Mouse (Mus musculus): ENCODE measurements around the gene Pstpip1.
A peak's percentile ranks its signal among the peaks of the same experiment; 100 is the strongest.

The Pstpip1 gene

DNA sequence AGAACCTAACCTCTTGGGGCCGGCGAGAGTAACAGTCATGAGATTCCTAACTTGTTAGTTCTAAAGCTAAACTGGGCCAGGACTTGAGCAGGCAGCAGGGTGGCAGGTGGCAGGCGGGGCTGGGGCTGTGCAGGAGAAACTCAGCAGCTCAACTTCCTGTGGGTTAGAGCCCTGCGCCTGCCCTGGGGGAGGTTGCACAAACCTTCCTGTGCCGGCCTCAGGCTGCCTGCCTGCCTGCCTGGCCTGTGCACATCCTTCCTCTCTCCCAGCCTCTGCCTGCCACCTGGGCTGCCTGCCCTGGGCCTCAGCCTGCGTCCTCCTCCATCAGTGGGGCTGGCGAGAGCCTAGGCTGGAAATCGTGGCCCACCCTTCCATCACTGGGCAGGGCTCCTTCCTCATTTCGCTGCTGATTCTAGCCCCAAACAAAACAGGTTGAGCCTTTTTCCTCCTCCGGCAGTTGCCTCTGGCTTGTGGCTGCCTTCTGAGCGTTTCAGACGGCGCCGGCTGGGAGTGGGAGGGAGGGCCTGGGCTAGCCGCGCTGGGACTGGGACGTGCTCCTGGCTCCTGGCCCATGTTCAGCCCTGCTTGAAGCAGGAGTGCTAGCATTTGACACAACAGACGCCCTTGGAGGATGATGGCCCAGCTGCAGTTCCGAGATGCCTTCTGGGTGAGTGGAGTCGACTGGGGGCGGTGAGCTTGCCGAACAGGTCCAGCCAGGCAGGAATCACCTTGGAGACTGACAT lies at the start of gene Pstpip1:
Pstpip1 (plus strand) TSS at position 185 of the 743 bp plus-strand sequence.
- peak; percentile 16 for DNase-seq (ENCODE audit: low read depth, low spot score)

DNA sequence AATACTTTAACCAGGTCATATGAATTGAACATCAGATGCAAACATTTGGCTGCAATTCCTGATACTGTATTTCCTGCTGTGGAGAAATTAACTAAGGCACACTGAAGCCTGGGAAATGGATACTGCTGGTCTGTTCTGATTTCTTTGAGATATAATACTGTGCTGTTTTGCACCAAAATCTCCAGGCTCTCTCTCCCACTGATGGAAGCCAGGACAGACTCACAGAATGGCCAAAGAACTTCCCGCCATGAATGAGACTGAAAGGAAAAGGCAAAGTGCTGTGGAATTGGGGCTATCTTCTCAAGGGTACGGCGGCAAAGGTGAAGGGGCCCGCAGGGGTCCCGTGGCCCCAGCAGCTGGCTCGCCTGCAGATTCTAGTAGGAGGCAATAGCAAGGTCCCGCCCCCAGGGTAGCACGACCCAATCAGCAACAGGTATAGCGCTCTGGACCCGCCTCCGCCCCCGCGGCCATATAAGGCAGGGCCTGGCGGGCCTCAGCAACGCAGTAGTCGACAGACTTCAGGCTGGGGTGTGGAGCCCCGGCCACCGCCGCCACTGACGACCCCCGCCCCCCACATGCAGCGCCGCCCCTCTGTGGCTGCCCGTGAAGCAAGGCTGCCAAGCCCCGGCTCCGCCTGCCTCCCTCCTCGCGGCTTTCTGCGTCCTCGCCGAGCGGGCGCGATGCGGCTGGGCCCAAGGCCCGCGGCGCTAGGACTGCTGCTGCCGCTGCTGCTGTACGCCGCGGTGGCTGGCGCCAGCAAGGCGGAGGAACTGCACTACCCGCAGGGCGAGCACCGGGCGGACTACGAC lies 48.2 kb upstream of the Pstpip1 start, which contains the start of gene Rcn2:
Rcn2 (plus strand) TSS at position 474 of the 809 bp plus-strand sequence.
- peak; percentile 88 for DNase-seq (ENCODE audit: low read depth, low spot score)

GRCm38 (mm10) chr9:56042181-56042621 lies 47.6 kb upstream of the Pstpip1 start:
- no peak for DNase-seq (ENCODE audit: low read depth, low spot score)

DNA sequence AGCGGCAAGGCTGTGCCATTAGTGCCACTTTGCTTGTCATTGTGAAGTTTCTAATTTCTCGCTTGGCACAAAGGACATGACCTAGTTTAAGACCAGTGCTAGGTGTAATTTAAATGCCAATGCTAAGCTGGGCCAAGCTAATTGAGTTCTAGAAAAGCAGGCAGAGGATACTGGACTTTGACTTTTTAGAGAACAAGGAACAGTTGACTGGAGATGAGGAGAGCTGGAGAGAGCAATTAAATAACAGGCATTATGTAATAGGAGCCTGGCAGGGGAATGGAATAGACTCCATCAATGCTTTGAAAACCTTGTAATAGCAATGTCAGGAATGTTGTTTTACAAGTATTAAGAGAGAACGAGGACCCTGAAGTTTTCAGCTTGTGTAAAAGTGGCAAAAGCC lies 36.0 kb upstream of the Pstpip1 start:
- DNase-seq (ENCODE audit: low read depth, low spot score), result no peak

GRCm38 (mm10) chr9:56056147-56056546 lies 33.6 kb upstream of the Pstpip1 start:
- no peak for DNase-seq (ENCODE audit: low read depth, low spot score)

DNA sequence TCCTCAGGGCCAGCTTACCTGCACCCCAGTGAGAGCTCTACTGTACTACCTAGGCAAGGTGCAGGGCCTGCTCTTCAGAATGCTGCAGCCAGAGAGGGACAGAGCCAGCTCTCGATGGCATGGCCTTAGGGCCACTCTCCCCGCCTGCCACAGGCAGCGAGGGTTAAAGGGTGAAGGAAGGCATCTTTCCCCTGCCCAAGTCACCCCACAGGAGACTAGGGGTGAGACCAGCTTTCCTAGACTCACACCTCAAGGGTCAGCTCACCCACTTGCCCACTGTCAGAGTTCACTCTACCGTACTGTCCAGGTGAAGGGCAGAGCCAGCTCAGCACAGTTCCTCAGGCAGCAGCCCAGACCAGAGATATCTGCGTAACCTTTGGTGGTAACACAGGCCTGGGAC lies 27.4 kb upstream of the Pstpip1 start:
- no peak for DNase-seq (ENCODE audit: low read depth, low spot score)

DNA sequence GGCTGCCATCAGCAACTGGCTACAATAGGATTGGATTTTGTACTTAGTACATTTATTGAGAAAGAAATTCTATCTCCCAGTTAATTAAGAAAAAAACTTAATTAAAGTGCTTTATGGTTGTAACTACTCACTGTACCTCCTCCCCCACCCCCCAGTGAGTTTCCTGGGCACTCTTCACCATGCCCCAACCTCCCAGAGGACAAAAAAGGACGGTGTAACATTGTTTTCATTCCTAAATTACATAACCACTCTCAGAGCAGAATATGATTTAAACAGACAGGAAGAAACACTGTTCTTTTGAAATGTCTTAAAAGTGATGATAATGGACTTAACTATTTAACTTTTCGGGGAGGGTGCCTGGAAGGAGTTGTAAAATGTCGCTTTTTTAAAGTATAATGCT lies 24.8 kb upstream of the Pstpip1 start:
- no peak for DNase-seq (ENCODE audit: low read depth, low spot score)

GRCm38 (mm10) chr9:56067964-56068363 lies 21.8 kb upstream of the Pstpip1 start:
- no peak for DNase-seq (ENCODE audit: low read depth, low spot score)

DNA sequence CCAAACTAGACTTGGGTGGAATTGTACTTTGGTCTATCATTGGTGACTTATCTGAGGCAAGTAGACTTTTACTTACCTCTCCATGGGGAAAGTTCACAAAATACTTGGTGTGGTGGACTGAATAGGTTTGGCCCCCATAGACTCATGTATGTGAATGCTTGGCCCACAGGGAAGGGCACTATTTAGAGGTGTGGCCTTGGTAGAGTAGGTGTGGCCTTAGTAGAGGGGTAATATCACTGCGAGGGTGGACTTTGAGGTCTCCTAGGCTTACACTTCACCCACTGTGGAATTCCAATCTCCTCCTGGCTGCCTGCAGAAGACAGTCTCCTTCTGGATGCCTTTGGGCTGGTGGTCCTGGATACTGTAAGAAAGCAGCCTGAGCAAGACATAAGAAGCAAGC lies 21.1 kb upstream of the Pstpip1 start:
- DNase-seq (ENCODE audit: low read depth, low spot score), result no peak

GRCm38 (mm10) chr9:56072861-56073260 lies 16.9 kb upstream of the Pstpip1 start:
- DNase-seq (ENCODE audit: low read depth, low spot score), result no peak

- no peak for DNase-seq (ENCODE audit: low read depth, low spot score)
Observed at GRCm38 (mm10) chr9:56074863-56075262, 14.9 kb upstream of the Pstpip1 start.

GRCm38 (mm10) chr9:56075264-56075663 lies 14.5 kb upstream of the Pstpip1 start:
- DNase-seq (ENCODE audit: low read depth, low spot score), result peak; percentile 62

- DNase-seq (ENCODE audit: low read depth, low spot score), result no peak
Observed at GRCm38 (mm10) chr9:56075901-56076620, 13.7 kb upstream of the Pstpip1 start.

GRCm38 (mm10) chr9:56079587-56079986 lies 10.2 kb upstream of the Pstpip1 start:
- no peak for DNase-seq (ENCODE audit: low read depth, low spot score)

DNA sequence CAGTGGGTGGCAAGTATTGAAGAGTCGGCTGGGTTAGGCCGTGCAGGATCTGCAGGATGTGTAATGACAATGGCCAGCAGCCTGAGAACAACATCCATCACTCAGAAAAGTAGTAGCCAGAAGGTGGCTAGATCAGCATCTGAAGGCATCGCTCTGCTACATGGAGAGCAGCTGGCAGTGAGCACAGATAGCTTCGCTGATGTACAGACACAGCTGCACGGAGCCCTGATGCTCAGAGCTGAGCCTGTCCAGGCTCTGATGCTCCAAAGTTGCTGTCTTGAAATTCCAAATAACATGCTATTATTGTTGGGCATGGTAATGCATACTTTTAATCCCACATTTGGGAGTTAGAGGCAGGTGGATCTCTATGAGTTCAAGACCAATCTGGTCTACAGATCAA lies 3.2 kb upstream of the Pstpip1 start:
- no peak for DNase-seq (ENCODE audit: low read depth, low spot score)

- no peak for DNase-seq (ENCODE audit: low read depth, low spot score)
Observed at GRCm38 (mm10) chr9:56090546-56091225, 924 bp downstream of the Pstpip1 start.

DNA sequence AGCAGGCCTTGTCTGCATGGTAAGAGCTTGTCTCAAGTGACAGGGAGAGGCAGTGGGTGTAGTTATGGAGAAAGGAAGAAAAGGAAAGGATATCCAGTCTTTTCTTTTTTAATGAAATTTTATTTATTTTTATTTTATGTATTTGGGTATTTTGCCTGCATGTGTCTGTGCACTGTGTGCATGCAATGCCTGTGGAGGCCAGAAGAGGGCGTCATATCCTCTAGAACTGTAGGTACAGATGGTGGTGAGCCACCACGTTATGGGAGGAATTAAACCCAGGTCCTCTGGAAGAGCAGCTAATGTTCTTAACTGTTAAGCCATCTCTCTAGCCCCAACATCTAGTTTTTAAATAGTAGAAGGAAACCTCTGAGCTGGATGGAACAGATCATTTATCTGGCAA lies 2.3 kb downstream of the Pstpip1 start:
- no peak for DNase-seq (ENCODE audit: low read depth, low spot score)

DNA sequence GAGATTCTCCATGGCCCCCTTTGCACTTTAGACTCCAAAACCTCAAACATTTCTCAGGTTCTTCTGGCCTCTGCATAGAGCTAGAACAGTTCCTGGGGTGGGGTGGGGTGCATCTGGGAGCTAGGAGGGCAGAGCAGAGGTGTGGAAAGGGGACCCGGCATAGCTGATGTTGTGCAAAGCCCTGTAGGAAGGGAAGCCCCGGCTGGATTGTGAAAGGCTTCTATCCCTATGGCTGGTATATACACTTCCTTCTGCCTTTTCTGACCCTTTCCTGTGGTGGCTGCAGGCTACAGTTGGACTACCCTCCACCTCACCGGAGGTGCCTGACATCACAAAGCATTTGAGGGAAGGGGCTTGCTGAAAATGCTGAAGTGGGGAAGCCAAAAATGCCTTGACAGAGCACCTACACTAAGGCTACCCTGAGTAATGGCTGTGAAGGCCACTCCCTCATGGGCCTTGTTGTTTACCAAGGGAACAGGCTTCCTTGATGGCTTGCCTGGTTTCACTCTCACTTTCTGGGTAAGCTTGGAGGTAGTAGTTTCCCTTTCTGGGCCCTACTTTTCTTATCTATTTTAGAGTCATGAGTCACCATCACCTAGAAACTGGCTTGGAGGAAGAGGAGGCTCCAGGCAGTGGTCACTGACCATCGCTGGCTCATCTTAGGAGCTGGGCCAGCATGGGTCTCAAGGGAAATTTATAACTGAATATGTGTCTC lies 8.0 kb downstream of the Pstpip1 start:
- DNase-seq (ENCODE audit: low read depth, low spot score), result no peak

DNA sequence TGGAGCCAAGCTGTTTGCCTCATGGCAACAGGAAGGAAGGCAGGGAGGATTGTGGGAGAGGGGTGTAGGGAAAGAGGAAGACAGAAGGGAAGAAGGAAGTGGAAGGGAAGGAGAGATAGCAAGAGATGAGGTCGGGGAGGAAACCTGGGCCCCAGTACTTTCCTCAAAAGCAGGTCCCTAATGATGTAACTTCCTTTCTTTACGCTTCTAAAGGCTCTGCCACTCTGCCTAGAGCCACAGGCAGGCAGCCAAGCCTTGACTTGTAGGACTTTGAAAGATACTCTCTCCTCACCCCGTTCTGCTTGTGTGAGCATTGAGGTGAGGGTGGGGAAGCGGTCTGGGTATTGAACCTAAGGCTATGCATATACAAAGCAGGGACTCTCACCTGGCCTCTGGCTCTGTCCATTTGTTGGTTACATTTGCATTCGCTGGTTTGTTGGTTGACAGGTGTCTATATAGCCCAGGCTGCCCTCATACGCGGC lies 10.3 kb downstream of the Pstpip1 start:
- DNase-seq (ENCODE audit: low read depth, low spot score), result no peak

- DNase-seq (ENCODE audit: low read depth, low spot score), result no peak
Observed at GRCm38 (mm10) chr9:56101022-56101421, 11.3 kb downstream of the Pstpip1 start.

GRCm38 (mm10) chr9:56104921-56105320 lies 15.2 kb downstream of the Pstpip1 start:
- no peak for DNase-seq (ENCODE audit: low read depth, low spot score)

Measured in brain, embryonic 18.5 days (tissue).